Mouse (Mus musculus) 3134 (cell line): ENCODE measurements at regions not wholly inside any gene's neighbourhood (a gene's known extent, or its start where the extent isn't known, plus 50 kb on each side); places are given as distances from the start of the nearest gene placed in this dataset.

Source experiments
- DNase-seq: peaks from one replicate; pipeline ENCODE4 v3.0.0-alpha.2; 2011; ENCODE audit warnings: low spot score; ENCODE audit not compliant: insufficient read length; ENCODE audit errors: extremely low read depth

DNA sequence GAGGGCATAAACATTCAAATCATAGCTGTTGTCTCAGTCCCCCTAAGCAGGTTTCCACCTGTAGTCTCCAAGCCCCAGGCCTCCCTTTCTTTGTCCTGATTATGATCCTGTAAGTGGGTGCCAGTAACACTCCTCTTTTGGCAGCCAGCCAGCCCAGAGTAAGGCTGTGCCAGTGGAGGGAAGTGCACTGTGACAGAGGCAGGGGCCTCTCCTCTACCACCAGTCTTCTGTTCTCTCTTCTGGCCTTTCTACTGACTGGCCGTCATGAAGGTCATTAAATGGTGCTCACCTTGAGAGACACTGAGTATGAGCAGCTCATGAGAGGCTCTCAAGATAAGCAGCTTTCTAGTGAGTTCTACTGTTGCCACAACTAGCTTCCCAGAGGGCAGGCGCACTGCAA lies 63.5 kb upstream of the Met start:
- no peak for DNase-seq

GRCm38 (mm10) chr6:17408094-17408493 lies 55.5 kb upstream of the Met start:
- peak; percentile 65 for DNase-seq

- DNase-seq: peak; percentile 16
Measured at GRCm38 (mm10) chr6:17409703-17410408, 53.7 kb upstream of the Met start.

DNA sequence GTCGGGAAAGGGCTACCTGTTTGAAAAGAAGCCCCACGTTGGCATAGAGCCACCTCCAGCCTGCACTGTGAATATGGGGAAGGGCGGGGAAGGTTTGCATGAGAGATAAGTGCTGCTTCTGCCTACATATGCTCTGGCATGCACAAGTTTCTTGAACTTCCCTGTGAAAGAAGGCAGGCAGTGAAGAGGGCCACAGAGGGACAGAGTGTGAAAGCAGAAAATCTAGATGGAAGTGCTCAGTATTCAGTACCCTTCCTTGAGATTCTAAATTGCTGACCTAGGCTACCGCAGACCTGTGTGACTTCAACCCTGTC lies 53.2 kb upstream of the Met start:
- DNase-seq: no peak
